Mouse (Mus musculus) embryonic facial prominence, embryonic 11.5 days (tissue): ENCODE results near the gene Styx. TPM values are rescaled to one million over a fixed set of nuclear protein-coding genes. Genes with fewer than 3 reads are reported as not detected.
"Not testable (repeated sequence)": the region's sequence is repeated elsewhere in the genome, so short reads cannot be mapped to it uniquely, and the experiment has no call there.

ENCODE experiments used
- ATAC-seq: fragments of 200-750 bp; cut with Nextera tagmentation; replicated peaks from 2 replicates; pipeline ENCODE4 v1.8.0; 2017; ENCODE audit warnings: low read depth; ENCODE audit not compliant: insufficient number of reproducible peaks, low FRiP score, low TSS enrichment
- DNase-seq: peaks from one replicate; pipeline ENCODE4 v3.0.0-alpha.2; 2015; ENCODE audit warnings: low spot score
- H3K27ac ChIP-seq: fragments of 300-500 bp; sonication (generic); replicated peaks from 2 replicates; pipeline ENCODE4 v1.5.1; 2014; ENCODE audit warnings: mild to moderate bottlenecking, low read depth, low read length, control low read depth
- H3K27me3 ChIP-seq: fragments of 300-500 bp; sonication (generic); 2 replicates; pipeline ENCODE4 v1.6.1; 2014; ENCODE audit warnings: mild to moderate bottlenecking, low read length, moderate library complexity, mixed read lengths; ENCODE audit not compliant: control insufficient read depth, insufficient read depth
- H3K36me3 ChIP-seq: fragments of 300-500 bp; sonication (generic); replicated peaks from 2 replicates; pipeline ENCODE4 v1.6.1; 2014; ENCODE audit warnings: low read depth, mild to moderate bottlenecking, low read length, moderate library complexity, mixed read lengths; ENCODE audit not compliant: control insufficient read depth, insufficient read depth
- H3K4me1 ChIP-seq: fragments of 300-500 bp; sonication (generic); 2 replicates; pipeline ENCODE4 v1.6.1; 2014; ENCODE audit warnings: low read length, mixed read lengths; ENCODE audit not compliant: control insufficient read depth, insufficient read depth
- H3K4me2 ChIP-seq: fragments of 300-500 bp; sonication (generic); 2 replicates; pipeline ENCODE4 v1.6.1; 2014; ENCODE audit warnings: low read depth, mild to moderate bottlenecking, control low read depth, low read length, moderate library complexity
- H3K4me3 ChIP-seq: fragments of 300-500 bp; sonication (generic); 2 replicates; pipeline ENCODE4 v1.5.1; 2014; ENCODE audit warnings: low read depth, low read length, control low read depth
- H3K9ac ChIP-seq: fragments of 300-500 bp; sonication (generic); replicated peaks from 2 replicates; pipeline ENCODE4 v1.6.1; 2014; ENCODE audit warnings: mild to moderate bottlenecking, control low read depth, low read length
- H3K9me3 ChIP-seq: fragments of 300-500 bp; sonication (generic); replicated peaks from 2 replicates; pipeline ENCODE4 v1.6.1; 2016; ENCODE audit warnings: mild to moderate bottlenecking, low read length, inconsistent platforms, mixed read lengths; ENCODE audit not compliant: control insufficient read depth
- WGBS: fragments of 180-500 bp; shearing (Covaris S2); extraction: QIAGEN DNeasy Blood & Tissue Kit; methylation state at CpG from one replicate; pipeline ENCODE4 v1.1.7; 2014; 5-methylcytosine and 5-hydroxymethylcytosine counted together
- polyA plus RNA-seq: library from polyadenylated mRNA; unstranded; fragments of >200 nt; fragmentation: Nextera tagmentation; extraction: Ambion mirVana; gene quantifications from 2 replicates; pipeline ENCODE4 v1.2.1, GENCODE M21; 2014

Gene Styx
- polyA plus RNA-seq, 1 experiment from 2014 or later, result 33.4 TPM

DNA sequence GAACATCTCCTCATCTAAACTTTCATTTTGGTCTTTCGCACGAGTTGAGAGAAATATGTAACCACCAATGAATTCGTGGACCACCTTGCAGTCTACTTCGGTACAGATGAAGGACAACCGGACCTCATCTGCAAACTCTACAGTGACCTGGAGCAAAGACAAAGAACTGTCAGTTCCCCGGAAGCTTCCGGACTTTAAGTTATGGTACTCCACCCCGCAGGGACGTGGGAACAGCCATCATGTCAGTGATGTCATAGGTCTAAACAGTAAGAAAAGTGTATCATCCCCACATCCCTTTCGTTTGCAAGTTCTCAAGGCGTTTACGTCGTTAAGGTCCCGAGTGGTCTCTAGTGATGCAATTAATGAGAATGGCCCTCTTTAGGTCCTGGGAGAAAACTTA is 109.0 kb downstream of the Styx start:
- no peaks in the 10 kb centered on the region for H3K9me3 ChIP-seq
- H3K9ac ChIP-seq, result no peak overlapping the region
- H3K4me1 ChIP-seq, result no peaks in the 10 kb centered on the region; the same call in none of the 2 replicates
- no peak overlapping the region for H3K4me3 ChIP-seq
- ATAC-seq (no peak), DNase-seq (no peak)
- WGBS, result 94% methylated on average over 14 of the region's 14 CpGs
- H3K36me3 ChIP-seq, result peaks cover 3% of the 10 kb centered on the region
- no peak overlapping the region for H3K27ac ChIP-seq
- H3K27me3 ChIP-seq, result no peaks in the 10 kb centered on the region
- no peak overlapping the region for H3K4me2 ChIP-seq

DNA sequence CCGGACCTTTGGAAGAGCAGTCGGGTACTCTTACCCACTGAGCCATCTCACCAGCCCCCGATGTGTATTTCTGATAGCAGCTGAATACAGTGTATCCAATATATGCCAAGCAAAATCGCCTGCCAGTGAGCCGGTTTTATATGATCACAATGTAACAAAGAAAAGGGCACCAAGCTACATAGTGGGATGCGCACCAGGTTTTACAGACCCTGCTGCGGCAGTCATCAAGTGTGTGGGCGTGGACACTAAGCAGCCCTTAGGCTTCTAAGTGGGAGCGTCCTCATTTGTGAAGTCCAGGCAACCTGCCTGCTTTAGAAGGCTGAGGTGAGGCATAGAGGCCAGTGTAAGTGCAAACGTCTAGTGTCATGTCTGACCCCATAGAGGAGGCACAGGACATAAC is 109.6 kb downstream of the Styx start:
- DNase-seq (no peak), ATAC-seq (no peak)
- Histone ChIP-seq H3K4me2 (no peak overlapping the region), H3K9ac (no peak overlapping the region), H3K27me3 (no peaks in the 10 kb centered on the region), H3K27ac (no peak overlapping the region), H3K4me1 (no peaks in the 10 kb centered on the region; the same call in none of the 2 replicates), H3K4me3 (no peak overlapping the region), H3K9me3 (no peaks in the 10 kb centered on the region), H3K36me3 (peaks cover 3% of the 10 kb centered on the region)
- 92% methylated on average over 10 of the region's 10 CpGs for WGBS

DNA sequence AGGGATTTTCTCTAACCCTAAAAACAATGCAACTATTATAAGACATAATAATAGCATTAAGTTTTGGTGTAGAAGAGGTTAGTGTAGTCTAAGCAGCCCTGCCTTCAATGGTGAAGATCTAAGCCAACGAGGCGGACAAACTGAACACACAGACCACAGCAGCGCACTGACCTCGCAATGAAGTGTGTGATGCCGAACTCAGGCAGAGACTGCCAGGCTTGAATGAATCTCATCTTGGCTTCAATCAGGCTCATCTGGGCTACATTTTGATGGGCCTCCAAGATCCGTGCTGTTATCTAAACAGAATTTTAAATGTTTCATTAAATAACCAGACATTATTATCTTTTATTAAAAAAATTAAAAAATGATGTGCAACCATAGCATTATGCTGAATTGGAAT is 111.1 kb downstream of the Styx start:
- Histone ChIP-seq H3K36me3 (peaks cover 5% of the 10 kb centered on the region), H3K4me1 (no peaks in the 10 kb centered on the region; the same call in none of the 2 replicates), H3K4me2 (no peak overlapping the region), H3K4me3 (no peak overlapping the region), H3K27me3 (no peaks in the 10 kb centered on the region), H3K9me3 (no peaks in the 10 kb centered on the region), H3K9ac (no peak overlapping the region), H3K27ac (no peak overlapping the region)
- WGBS, result 86% methylated on average over 6 of the region's 6 CpGs
- DNase-seq (no peak), ATAC-seq (no peak)

DNA sequence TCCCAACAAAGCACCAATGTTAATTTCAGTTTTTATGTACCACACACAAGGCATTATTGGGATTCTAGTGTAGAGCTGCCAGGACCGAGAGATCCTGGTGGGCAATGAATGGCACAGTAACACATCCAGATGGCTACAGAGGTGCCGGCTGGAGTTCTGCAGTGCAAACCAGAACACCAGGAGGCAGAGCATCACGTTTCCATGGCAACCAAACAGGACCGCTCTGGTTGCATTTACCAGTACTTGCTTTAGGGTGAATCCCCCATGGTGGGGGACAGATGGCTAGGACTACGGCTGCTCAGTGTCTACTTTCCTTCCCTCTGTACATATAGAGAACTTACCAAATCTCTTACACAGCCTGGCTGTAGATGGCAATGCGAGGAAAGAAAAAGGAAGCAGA is 111.5 kb downstream of the Styx start:
- Histone ChIP-seq H3K27me3 (no peaks in the 10 kb centered on the region), H3K4me3 (no peak overlapping the region), H3K27ac (no peak overlapping the region), H3K4me2 (no peak overlapping the region), H3K36me3 (peaks cover 5% of the 10 kb centered on the region), H3K4me1 (no peaks in the 10 kb centered on the region; the same call in 1 of the 2 replicates), H3K9me3 (no peaks in the 10 kb centered on the region), H3K9ac (no peak overlapping the region)
- DNase-seq, result peak; percentile 79
- ATAC-seq, result peak; percentile 50; the same call in 1 of the 2 replicates
- 36% methylated on average over 6 of the region's 6 CpGs for WGBS

DNA sequence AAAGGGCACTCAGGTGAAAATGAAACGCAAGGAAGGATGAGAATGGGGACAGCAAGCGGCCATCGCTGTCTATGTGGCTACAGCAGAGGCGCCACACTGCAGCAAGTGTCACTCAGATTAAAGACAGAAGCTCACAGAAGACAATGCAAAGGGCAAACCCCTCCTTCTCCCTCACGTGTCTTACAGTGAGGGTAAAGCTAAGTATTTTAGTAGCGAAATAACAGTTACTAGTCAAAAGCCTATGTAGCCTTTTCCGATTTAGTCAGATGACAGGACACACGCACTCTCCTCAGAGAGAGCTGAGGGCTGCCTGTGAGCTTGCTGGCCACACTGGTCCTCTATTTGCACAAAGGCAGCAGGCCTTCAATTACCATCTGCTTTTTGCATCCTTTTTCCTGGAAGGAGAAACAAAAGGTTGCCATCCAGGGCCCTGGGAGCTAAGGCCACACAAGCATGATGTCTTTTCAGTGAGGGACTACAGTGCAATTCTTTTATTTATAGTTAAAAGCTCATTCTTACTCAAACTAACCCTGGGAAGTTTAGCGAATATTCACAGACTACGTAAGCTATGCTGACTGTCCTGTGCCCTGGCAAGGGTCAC is 112.1 kb downstream of the Styx start:
- DNase-seq (no peak), ATAC-seq (no peak)
- WGBS, result 51% methylated on average over 10 of the region's 10 CpGs

DNA sequence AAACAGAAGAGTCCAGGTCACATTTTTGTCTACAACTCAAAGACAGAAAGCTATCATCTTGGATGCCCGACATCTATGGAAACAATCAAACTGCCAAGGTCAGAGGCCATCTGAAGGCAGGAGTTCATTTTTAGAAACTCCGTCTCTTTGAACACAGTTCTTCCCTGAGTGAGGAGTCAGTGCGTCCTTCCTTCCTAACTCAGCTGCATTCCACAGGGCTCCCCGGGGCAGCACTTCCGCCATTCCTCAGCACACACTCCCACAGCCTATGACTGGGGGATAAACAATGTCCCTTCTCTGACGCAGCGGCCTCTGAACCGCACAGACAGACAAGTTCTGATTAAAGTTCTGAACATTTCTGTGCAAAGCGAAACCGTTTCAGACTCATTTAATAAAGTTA is 112.7 kb downstream of the Styx start:
- H3K27ac ChIP-seq, result no peak overlapping the region; the same call in 1 of the 2 replicates
- peaks cover 5% of the 10 kb centered on the region for H3K36me3 ChIP-seq
- peak; percentile 60 for DNase-seq
- H3K4me3 ChIP-seq, result no peak overlapping the region
- 10% methylated on average over 10 of the region's 10 CpGs for WGBS
- no peaks in the 10 kb centered on the region; the same call in 1 of the 2 replicates for H3K4me1 ChIP-seq
- H3K9ac ChIP-seq, result no peak overlapping the region
- ATAC-seq, result peak; percentile 72
- H3K9me3 ChIP-seq, result no peaks in the 10 kb centered on the region
- no peak overlapping the region for H3K4me2 ChIP-seq
- no peaks in the 10 kb centered on the region for H3K27me3 ChIP-seq

More for the DNA sequence above, 112.1 kb downstream of the Styx start:
- H3K9ac ChIP-seq, result no peak overlapping the region
- H3K4me3 ChIP-seq, result no peak overlapping the region
- no peaks in the 10 kb centered on the region for H3K9me3 ChIP-seq
- H3K27ac ChIP-seq, result no peak overlapping the region; the same call in 1 of the 2 replicates
- H3K4me2 ChIP-seq, result no peak overlapping the region
- H3K36me3 ChIP-seq, result peaks cover 5% of the 10 kb centered on the region
- no peaks in the 10 kb centered on the region for H3K27me3 ChIP-seq
- H3K4me1 ChIP-seq, result no peaks in the 10 kb centered on the region; the same call in 1 of the 2 replicates

DNA sequence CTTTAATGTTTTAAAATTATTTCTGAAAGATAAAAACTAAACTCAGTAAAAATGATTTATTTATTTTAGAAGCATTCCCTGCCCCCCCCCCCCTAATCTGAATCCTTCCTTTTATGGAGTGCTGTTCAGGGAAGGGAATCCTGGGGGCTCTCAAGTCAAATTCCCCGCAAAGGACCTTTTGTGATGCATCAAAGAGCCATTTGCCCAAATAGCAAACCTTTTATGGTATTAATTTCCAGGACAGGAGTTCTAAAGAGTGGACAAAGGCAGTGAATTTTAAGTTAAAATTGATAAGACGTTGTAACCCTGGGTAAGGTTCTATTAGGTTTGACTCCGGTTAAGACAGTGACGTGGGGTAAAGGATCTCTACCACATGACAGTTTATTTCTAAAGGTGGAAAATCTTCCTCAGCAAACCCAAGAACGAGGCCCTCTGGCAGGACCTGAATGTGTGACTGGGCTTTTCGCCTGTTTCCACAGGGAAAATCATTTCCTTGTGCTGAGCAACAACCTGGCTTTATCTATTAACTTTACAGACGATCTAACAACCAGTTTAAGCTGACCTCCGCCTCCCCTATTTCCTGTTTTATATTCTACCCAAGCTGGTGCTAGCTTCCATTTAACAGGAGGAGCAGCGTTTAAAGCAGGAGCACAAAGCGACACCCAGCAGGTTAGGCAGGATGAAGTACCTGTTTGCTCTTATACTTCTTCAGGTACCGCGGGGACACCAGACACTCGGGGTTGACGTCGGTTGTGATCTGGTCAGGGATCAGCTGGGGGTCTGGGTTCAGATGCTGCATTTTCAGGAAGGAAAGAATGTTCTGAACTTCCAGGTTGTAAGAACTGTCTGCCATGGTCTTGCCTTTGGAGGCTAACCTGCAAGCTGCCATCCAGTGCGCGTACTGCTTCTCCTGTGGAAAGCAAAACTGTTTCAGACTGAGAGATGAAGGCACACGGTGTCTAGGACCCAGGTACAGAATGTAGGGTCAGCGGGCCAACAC is 113.4 kb downstream of the Styx start:
- no peak for DNase-seq
- 60% methylated on average over 19 of the region's 19 CpGs for whole genome bisulfite sequencing
- no peak overlapping the region for H3K4me3 ChIP-seq
- no peaks in the 10 kb centered on the region for H3K27me3 ChIP-seq
- H3K9ac ChIP-seq, result no peak overlapping the region
- H3K27ac ChIP-seq, result no peak overlapping the region
- no peak for ATAC-seq
- peaks cover 6% of the 10 kb centered on the region for H3K36me3 ChIP-seq
- H3K4me2 ChIP-seq, result no peak overlapping the region
- no peaks in the 10 kb centered on the region for H3K9me3 ChIP-seq
- H3K4me1 ChIP-seq, result no peaks in the 10 kb centered on the region; the same call in 1 of the 2 replicates

DNA sequence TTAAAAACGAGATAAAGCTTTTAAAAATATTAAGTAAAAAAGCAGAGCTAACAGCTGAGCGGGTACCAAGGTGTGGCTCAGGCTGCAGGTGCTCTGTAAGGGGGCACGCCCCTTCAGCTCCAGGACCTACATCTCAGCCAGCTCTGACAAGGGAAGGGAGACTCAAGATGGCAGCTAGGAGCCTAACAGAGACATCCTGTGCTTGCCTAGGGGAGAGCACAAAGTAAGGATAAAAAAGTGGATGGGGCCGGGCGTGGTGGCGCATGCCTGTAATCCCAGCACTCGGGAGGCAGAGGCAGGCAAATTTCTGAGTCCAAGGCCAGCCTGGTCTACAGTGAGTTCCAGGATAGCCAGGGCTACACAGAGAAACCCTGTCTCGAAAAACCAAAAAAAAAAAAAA is 115.5 kb downstream of the Styx start:
- not testable (repeated sequence) for H3K27ac ChIP-seq, H3K4me1 ChIP-seq, H3K27me3 ChIP-seq, DNase-seq, H3K4me3 ChIP-seq, H3K4me2 ChIP-seq, ATAC-seq, H3K9ac ChIP-seq, H3K9me3 ChIP-seq
- peaks cover 10% of the 10 kb centered on the region for H3K36me3 ChIP-seq
- 92% methylated on average over 8 of the region's 8 CpGs for WGBS
